Mouse (Mus musculus) embryonic stem cell, embryonic (primary cell): ENCODE measurements around the gene Alg9.

Source experiments
- CTCF ChIA-PET, 4 experiments: fragments of 300-600 bp in 2 of 4; fragments of 350-600 bp in 2 of 4; sonication (Branson Sonifier 250); formaldehyde crosslinking; loops; one replicate each; lab custom pipeline; 2022; ENCODE audit warnings: inconsistent platforms in 2 of 4; lab: Charles Lee
- POLR2A ChIA-PET, 4 experiments: fragments of 300-600 bp in 2 of 4; fragments of 350-600 bp in 2 of 4; sonication (Branson Sonifier 250); formaldehyde crosslinking; loops; one replicate each; lab custom pipeline; 2022; ENCODE audit warnings: antibody characterized with exemption in 4 of 4, inconsistent platforms in 1 of 4; lab: Charles Lee

Alg9 gene

GRCm38 (mm10) chr9:50774991-50775612, at the start of gene Alg9, which contains the start of gene 1110032A03Rik:
Gene Alg9 (plus strand): TSS chr9:50775019.
Gene 1110032A03Rik (minus strand): TSS chr9:50775520.
- ChIA-PET POLR2A (interaction anchor here in 1 of 4 experiments (0.6 to 1.2 kb wide), 5 partner anchors 13 to 63 kb away, joined by 3 to 5 read pairs (median 4); no protein-coding TSS in a partner anchor), CTCF (interaction anchor here in 3 of 4 experiments (0.6 to 0.9 kb wide), 5 partner anchors 8 to 387 kb away, joined by 3 read pairs; no protein-coding TSS in a partner anchor)

- POLR2A ChIA-PET: interaction anchor here in 3 of 4 experiments (0.6 to 5.9 kb wide), 10 partner anchors 8 to 42 kb away, joined by 3 to 23 read pairs (median 8); partner anchors contain the start of genes 2310030G06Rik (in 3 of the 3), Dixdc1 (in 2 of the 3) and Fdxacb1 (in 2 of the 3)
- CTCF ChIA-PET: interaction anchor here in 1 of 4 experiments (0.6 kb wide), 1 partner anchor 74 kb away, joined by 4 read pairs; no protein-coding TSS in a partner anchor
Measured at GRCm38 (mm10) chr9:50725921-50726590, 48.8 kb upstream of the Alg9 start.

DNA sequence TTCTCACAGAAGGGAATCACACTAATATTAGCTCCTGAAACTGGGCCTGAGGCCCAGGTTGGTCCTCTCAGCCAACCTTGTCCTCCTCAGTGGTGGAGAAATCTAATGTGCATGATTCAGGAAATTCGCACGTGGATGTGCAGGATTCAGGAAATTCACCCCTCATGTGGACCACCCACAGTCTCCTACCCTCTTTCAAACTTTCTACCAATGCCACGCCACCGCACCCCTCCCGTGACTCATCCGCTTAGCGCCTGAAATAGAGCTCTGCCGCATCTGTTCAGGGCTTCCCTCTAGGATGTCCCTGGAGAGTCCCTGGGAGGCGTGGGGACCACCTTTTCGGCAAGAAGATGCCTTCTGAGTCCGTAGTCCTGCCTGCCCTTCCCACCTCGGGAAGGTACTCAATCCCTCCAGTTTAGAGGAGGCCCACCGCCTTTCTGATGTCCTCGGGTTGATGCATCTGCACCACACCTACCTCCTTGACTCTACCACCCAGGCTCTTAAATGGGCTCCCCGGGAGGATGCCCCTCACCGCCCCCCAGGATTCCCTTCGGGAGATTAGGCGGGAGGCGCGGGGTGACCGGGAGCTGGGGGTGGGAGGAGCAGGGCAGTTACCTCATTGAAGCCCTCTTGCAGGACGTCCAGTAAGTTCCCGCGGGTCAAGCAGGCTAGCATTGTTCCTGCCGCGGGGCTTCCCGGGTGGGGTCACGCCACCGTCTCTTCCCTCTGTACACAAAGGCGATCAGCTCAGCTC, 47.5 kb upstream of the Alg9 start:
- CTCF ChIA-PET: interaction anchor here in 2 of 4 experiments (0.5 to 1.0 kb wide), 5 partner anchors 18 to 280 kb away, joined by 3 read pairs; partner anchors contain the start of genes Fdxacb1 (in 1 of the 2), Sdhd (in 1 of the 2) and Timm8b (in 1 of the 2)
- POLR2A ChIA-PET: interaction anchor here in 3 of 4 experiments (0.6 to 5.9 kb wide), 26 partner anchors 8 to 272 kb away, joined by 3 to 23 read pairs (median 4); partner anchors contain the start of genes 2310030G06Rik (in 2 of the 3), Dixdc1 (in 2 of the 3), Fdxacb1 (in 2 of the 3) and Cryab (in 1 of the 3)

GRCm38 (mm10) chr9:50727925-50728651, 46.7 kb upstream of the Alg9 start:
- ChIA-PET POLR2A (interaction anchor here in 3 of 4 experiments (0.7 to 5.9 kb wide), 22 partner anchors 9 to 46 kb away, joined by 3 to 23 read pairs (median 4); partner anchors contain the start of genes Dixdc1 (in 3 of the 3), 2310030G06Rik (in 2 of the 3) and Fdxacb1 (in 1 of the 3)), CTCF (interaction anchor here in 2 of 4 experiments (0.6 to 0.9 kb wide), 3 partner anchors 19 to 1194 kb away, joined by 3 read pairs; partner anchors contain the start of gene Fdxacb1 (in 1 of the 2))

DNA sequence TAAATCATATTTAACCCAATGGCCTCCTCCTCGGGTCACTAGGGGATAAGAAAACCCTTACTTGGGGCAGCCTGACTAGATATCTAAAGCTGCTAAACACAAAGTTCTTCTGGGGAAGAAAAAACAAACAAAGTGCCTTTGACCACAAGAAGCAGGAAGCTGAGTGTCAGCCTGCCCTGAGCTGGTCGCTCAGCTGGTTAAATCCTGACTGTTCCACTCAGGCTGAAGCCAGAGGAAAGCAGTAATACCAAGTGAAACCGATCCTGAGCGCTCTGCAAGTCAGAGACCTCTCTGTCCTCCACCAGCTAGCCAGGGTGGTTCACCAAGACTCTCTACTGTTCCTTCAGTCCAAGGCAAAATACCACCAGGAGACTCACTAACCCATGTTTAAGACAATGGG, 45.2 kb upstream of the Alg9 start:
- ChIA-PET POLR2A (interaction anchor here in 3 of 4 experiments (0.7 to 5.9 kb wide), 9 partner anchors 9 to 550 kb away, joined by 3 to 23 read pairs (median 6); partner anchors contain the start of genes Dixdc1 (in 2 of the 3), 2310030G06Rik (in 1 of the 3) and Fdxacb1 (in 1 of the 3)), CTCF (interaction anchor here in 2 of 4 experiments (0.6 to 1.8 kb wide), 3 partner anchors 7 to 11 kb away, joined by 3 to 5 read pairs (median 3); partner anchors contain the start of gene Dixdc1 (in 1 of the 2))

- CTCF ChIA-PET: interaction anchor here in 1 of 4 experiments (1.1 kb wide), 1 partner anchor 21 kb away, joined by 3 read pairs; no protein-coding TSS in a partner anchor
- POLR2A ChIA-PET: interaction anchor here in 1 of 4 experiments (1.1 to 2.3 kb wide), 3 partner anchors 9 to 35 kb away, joined by 3 to 7 read pairs (median 4); partner anchors contain the start of gene Fdxacb1
Measured at GRCm38 (mm10) chr9:50732560-50732959, 42.3 kb upstream of the Alg9 start.

GRCm38 (mm10) chr9:50734989-50735388, 39.8 kb upstream of the Alg9 start:
- ChIA-PET CTCF (no interaction called here), POLR2A (interaction anchor here in 2 of 4 experiments (0.6 kb wide), 3 partner anchors 56 to 368 kb away, joined by 3 to 5 read pairs (median 4); no protein-coding TSS in a partner anchor)

- POLR2A ChIA-PET: interaction anchor here in 3 of 4 experiments (0.6 to 2.0 kb wide), 29 partner anchors 10 to 242 kb away, joined by 3 to 25 read pairs (median 4); partner anchors contain the start of genes Fdxacb1 (in 3 of the 3), Cryab (in 1 of the 3), Hspb2 (in 1 of the 3) and Nkapd1 (in 1 of the 3)
- CTCF ChIA-PET: interaction anchor here (0.8 to 1.9 kb wide), 14 partner anchors 9 to 71 kb away, joined by 3 to 24 read pairs (median 4); partner anchors contain the start of genes Fdxacb1 (in 3 of the 4) and Hspb2 (in 1 of the 4)
Measured at GRCm38 (mm10) chr9:50738914-50739870, 35.6 kb upstream of the Alg9 start, which contains the start of gene Dixdc1. Gene Dixdc1 (minus strand): TSS chr9:50739517.

- CTCF ChIA-PET: interaction anchor here in 2 of 4 experiments (0.6 to 2.7 kb wide), 3 partner anchors 12 to 81 kb away, joined by 3 to 9 read pairs (median 3); partner anchors contain the start of gene Fdxacb1 (in 1 of the 2)
- POLR2A ChIA-PET: interaction anchor here in 2 of 4 experiments (0.9 to 2.4 kb wide), 8 partner anchors 10 to 47 kb away, joined by 3 to 11 read pairs (median 4); partner anchors contain the start of genes Cryab (in 2 of the 2), Fdxacb1 (in 2 of the 2) and Hspb2 (in 2 of the 2)
Measured at GRCm38 (mm10) chr9:50740867-50741784, 33.7 kb upstream of the Alg9 start.

GRCm38 (mm10) chr9:50742261-50742660, 32.6 kb upstream of the Alg9 start:
- CTCF ChIA-PET: interaction anchor here in 1 of 4 experiments (2.7 kb wide), 1 partner anchor 26 kb away, joined by 9 read pairs; the partner anchor contains the start of gene Fdxacb1
- POLR2A ChIA-PET: interaction anchor here in 2 of 4 experiments (0.9 to 2.4 kb wide), 6 partner anchors 9 to 43 kb away, joined by 3 to 11 read pairs (median 4); partner anchors contain the start of genes Cryab (in 2 of the 2), Hspb2 (in 2 of the 2) and Fdxacb1 (in 1 of the 2)

DNA sequence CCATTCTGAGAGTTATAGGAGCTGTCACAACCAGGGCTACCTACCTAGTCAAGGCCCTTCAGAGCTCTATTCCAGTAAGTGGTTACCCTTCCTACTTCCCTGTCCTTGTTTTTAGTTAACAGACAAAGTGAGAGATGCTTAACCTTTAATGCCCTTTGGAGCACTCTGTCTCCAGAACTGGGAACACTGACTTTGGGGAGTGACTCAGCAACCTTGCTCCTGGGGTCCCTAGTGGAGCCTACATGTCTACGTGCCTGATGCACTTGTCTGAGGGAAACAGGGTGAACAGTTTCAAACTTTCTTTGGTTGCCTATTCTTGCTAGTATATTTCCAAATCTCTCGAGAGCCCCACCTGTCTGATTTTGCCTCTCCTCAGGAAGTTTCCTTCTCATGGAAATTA, 32.1 kb upstream of the Alg9 start:
- CTCF ChIA-PET: interaction anchor here in 1 of 4 experiments (0.6 to 2.7 kb wide), 2 partner anchors 9 to 25 kb away, joined by 3 to 9 read pairs; partner anchors contain the start of genes Cryab and Fdxacb1
- POLR2A ChIA-PET: interaction anchor here in 2 of 4 experiments (0.9 to 2.4 kb wide), 4 partner anchors 9 to 26 kb away, joined by 3 to 11 read pairs (median 8); partner anchors contain the start of genes Cryab (in 1 of the 2), Fdxacb1 (in 1 of the 2) and Hspb2 (in 1 of the 2)

- ChIA-PET POLR2A (interaction anchor here in 3 of 4 experiments (0.6 to 2.2 kb wide), 20 partner anchors 9 to 249 kb away, joined by 3 to 12 read pairs (median 4); partner anchors contain the start of genes Fdxacb1 (in 3 of the 3), Dlat (in 1 of the 3), Nkapd1 (in 1 of the 3) and Pih1d2 (in 1 of the 3)), CTCF (interaction anchor here in 3 of 4 experiments (0.6 to 1.4 kb wide), 9 partner anchors 13 to 245 kb away, joined by 3 to 10 read pairs (median 3); partner anchors contain the start of gene Fdxacb1 (in 2 of the 3))
Measured at GRCm38 (mm10) chr9:50745806-50746205, 29.0 kb upstream of the Alg9 start.

DNA sequence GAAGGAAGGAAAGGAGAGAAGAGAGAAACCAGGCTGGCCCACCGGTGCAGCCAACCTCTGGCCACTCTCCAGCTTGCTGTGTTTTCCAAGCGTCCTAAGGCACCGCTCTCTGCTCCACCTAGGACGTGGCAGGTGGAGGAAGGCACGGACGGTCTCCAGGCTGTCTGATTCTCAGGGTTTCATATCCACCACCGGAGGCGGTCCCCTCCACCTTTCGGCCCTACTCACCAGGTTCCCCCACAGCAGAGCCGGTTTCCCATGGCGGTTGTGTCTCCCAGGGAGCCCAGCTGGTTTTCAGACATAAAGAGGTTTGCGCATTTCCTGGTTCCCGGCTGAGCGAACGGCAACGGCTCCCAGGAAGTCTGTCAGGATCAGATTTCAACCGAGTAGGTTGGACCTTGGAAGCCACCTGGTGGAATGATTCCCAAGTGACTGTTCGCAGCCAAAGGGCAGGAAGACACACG, 28.6 kb upstream of the Alg9 start, which contains the start of gene 2310030G06Rik:
Gene 2310030G06Rik (minus strand): TSS at position 323 of the 464 bp plus-strand sequence.
- CTCF ChIA-PET: interaction anchor here in 3 of 4 experiments (0.6 to 1.4 kb wide), 9 partner anchors 13 to 244 kb away, joined by 3 to 10 read pairs (median 3); partner anchors contain the start of gene Fdxacb1 (in 2 of the 3)
- POLR2A ChIA-PET: interaction anchor here in 3 of 4 experiments (0.6 to 2.2 kb wide), 22 partner anchors 8 to 278 kb away, joined by 3 to 12 read pairs (median 3); partner anchors contain the start of genes Fdxacb1 (in 3 of the 3), Dlat (in 1 of the 3), Nkapd1 (in 1 of the 3) and Pih1d2 (in 1 of the 3)
